Mouse (Mus musculus) thymus, postnatal 14 days (tissue): ENCODE results near the gene Samd8.
A peak's percentile ranks its signal among the peaks of the same experiment; 100 is the strongest.

Experiments
- DNase-seq: peaks from one replicate; pipeline ENCODE4 v3.0.0; 2021

Samd8 gene

GRCm38 (mm10) chr14:21750008-21750880 lies at the start of gene Samd8:
TSS of gene Samd8 (plus strand) at chr14:21750531.
- peak; percentile 83 for DNase-seq

GRCm38 (mm10) chr14:21702691-21703090 lies 47.6 kb upstream of the Samd8 start:
- no peak for DNase-seq

- DNase-seq = no peak
These were observed 47.1 kb upstream of the Samd8 start for GRCm38 (mm10) chr14:21703255-21703654.

- no peak for DNase-seq
These were observed 44.9 kb upstream of the Samd8 start for GRCm38 (mm10) chr14:21705462-21705861.

GRCm38 (mm10) chr14:21706759-21707571 lies 43.4 kb upstream of the Samd8 start:
- no peak for DNase-seq

GRCm38 (mm10) chr14:21709545-21709944 lies 40.8 kb upstream of the Samd8 start:
- DNase-seq = no peak

- no peak for DNase-seq
These were observed 39.1 kb upstream of the Samd8 start for GRCm38 (mm10) chr14:21711231-21711630.

GRCm38 (mm10) chr14:21714486-21714885 lies 35.8 kb upstream of the Samd8 start, which contains the start of gene Dupd1:
TSS of gene Dupd1 (minus strand) at chr14:21714576.
- DNase-seq = no peak

GRCm38 (mm10) chr14:21719646-21720383 lies 30.5 kb upstream of the Samd8 start:
- no peak for DNase-seq

GRCm38 (mm10) chr14:21720430-21721205 lies 29.7 kb upstream of the Samd8 start:
- no peak for DNase-seq

- no peak for DNase-seq
These were observed 28.2 kb upstream of the Samd8 start for GRCm38 (mm10) chr14:21722021-21722698.

GRCm38 (mm10) chr14:21729031-21729732 lies 21.1 kb upstream of the Samd8 start:
- no peak for DNase-seq

GRCm38 (mm10) chr14:21729936-21730335 lies 20.4 kb upstream of the Samd8 start:
- no peak for DNase-seq

- DNase-seq = no peak
These were observed 17.0 kb upstream of the Samd8 start for GRCm38 (mm10) chr14:21733131-21733905.

- no peak for DNase-seq
These were observed 10.0 kb upstream of the Samd8 start for GRCm38 (mm10) chr14:21740345-21740744.

GRCm38 (mm10) chr14:21741314-21741713 lies 9.0 kb upstream of the Samd8 start:
- no peak for DNase-seq

GRCm38 (mm10) chr14:21741786-21742185 lies 8.5 kb upstream of the Samd8 start:
- peak; percentile 76 for DNase-seq

GRCm38 (mm10) chr14:21742441-21742840 lies 7.9 kb upstream of the Samd8 start:
- DNase-seq = no peak

GRCm38 (mm10) chr14:21744169-21744568 lies 6.2 kb upstream of the Samd8 start:
- DNase-seq = no peak

GRCm38 (mm10) chr14:21745149-21745548 lies 5.2 kb upstream of the Samd8 start:
- no peak for DNase-seq
